Mouse (Mus musculus) stomach, postnatal 0 days (tissue): ENCODE data around the gene Ubl4a.
A peak's percentile ranks its signal among the peaks of the same experiment; 100 is the strongest.

Source experiments
- CTCF ChIP-seq: IDR thresholded peaks from 2 replicates; pipeline ENCODE4 v1.5.1; 2016; ENCODE audit warnings: antibody characterized with exemption, low read depth, mild to moderate bottlenecking, moderate library complexity
- EP300 ChIP-seq: optimal IDR thresholded peaks from 2 replicates; pipeline ENCODE3; 2016; ENCODE audit warnings: antibody characterized with exemption

- TF ChIP-seq EP300 = no peak
- peak; percentile 76 for TF ChIP-seq CTCF
Measured at GRCm38 (mm10) chrX:74392535-74393443, 19.8 kb upstream of the Ubl4a start, which contains the start of the genes Fam3a and Ikbkg.
